Mouse (Mus musculus) midbrain, embryonic 12.5 days (tissue): ENCODE measurements at regions not wholly inside any gene's neighbourhood (a gene's known extent, or its start where the extent isn't known, plus 50 kb on each side); places are given as distances from the start of the nearest gene placed in this dataset.

Source experiments
- ATAC-seq: fragments of 200-750 bp; cut with Nextera tagmentation; 2 replicates; pipeline ENCODE4 v1.8.0; 2017; ENCODE audit warnings: low read depth, moderate TSS enrichment, moderate library complexity; ENCODE audit not compliant: low FRiP score
- H3K27ac ChIP-seq: fragments of 300-500 bp; sonication (generic); replicated peaks from 2 replicates; pipeline ENCODE4 v1.5.1; 2016; ENCODE audit warnings: mild to moderate bottlenecking
- H3K27me3 ChIP-seq: fragments of 300-500 bp; sonication (generic); 2 replicates; pipeline ENCODE4 v1.6.1; 2016; ENCODE audit warnings: mild to moderate bottlenecking
- H3K36me3 ChIP-seq: fragments of 300-500 bp; sonication (generic); 2 replicates; pipeline ENCODE4 v1.6.1; 2016
- H3K4me1 ChIP-seq: fragments of 300-500 bp; sonication (generic); 2 replicates; pipeline ENCODE4 v1.6.1; 2016
- H3K4me2 ChIP-seq: fragments of 300-500 bp; sonication (generic); replicated peaks from 2 replicates; pipeline ENCODE4 v1.6.1; 2016; ENCODE audit warnings: mild to moderate bottlenecking, moderate library complexity
- H3K4me3 ChIP-seq: fragments of 300-500 bp; sonication (generic); 2 replicates; pipeline ENCODE4 v1.5.1; 2016; ENCODE audit warnings: mild to moderate bottlenecking
- H3K9ac ChIP-seq: fragments of 300-500 bp; sonication (generic); replicated peaks from 2 replicates; pipeline ENCODE4 v1.6.1; 2016; ENCODE audit warnings: mild to moderate bottlenecking, moderate library complexity
- H3K9me3 ChIP-seq: fragments of 300-500 bp; sonication (generic); 2 replicates; pipeline ENCODE4 v1.6.1; 2016; ENCODE audit warnings: mild to moderate bottlenecking
- WGBS: fragments of 180-500 bp; shearing (Covaris S2); methylation state at CpG from one replicate; pipeline ENCODE4 v1.1.7; 2016; 5-methylcytosine and 5-hydroxymethylcytosine counted together

DNA sequence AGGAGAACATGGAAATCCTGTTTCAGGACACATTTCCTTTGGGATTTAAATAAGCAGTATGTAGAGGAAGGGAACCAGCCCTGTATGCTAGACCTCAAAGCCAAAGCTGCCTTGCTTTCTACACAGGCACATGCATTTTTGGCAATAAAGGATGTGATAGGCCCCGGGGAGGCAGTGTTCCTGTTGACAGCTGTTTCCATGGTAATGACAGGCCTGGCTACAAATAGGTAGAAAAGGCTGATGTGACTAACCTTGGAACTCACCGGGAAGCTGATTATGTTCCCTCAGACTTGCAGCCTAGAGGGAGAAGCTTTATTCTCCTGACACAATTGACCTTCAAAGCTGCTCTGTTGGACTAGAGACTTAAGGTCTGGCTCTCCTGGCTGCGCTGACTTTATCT is 101.6 kb upstream of the Ywhaq start:
- H3K27me3 ChIP-seq = no peaks in the 10 kb centered on the region
- H3K4me2 ChIP-seq = no peak overlapping the region
- H3K9ac ChIP-seq = no peak overlapping the region
- WGBS = 37% methylated on average over 3 of the region's 3 CpGs
- H3K27ac ChIP-seq = no peak overlapping the region
- no peaks in the 10 kb centered on the region for H3K4me1 ChIP-seq
- H3K9me3 ChIP-seq = peaks cover 7% of the 10 kb centered on the region; the same call in 1 of the 2 replicates
- no peak for ATAC-seq
- H3K4me3 ChIP-seq = no peak overlapping the region
- H3K36me3 ChIP-seq = no peaks in the 10 kb centered on the region

DNA sequence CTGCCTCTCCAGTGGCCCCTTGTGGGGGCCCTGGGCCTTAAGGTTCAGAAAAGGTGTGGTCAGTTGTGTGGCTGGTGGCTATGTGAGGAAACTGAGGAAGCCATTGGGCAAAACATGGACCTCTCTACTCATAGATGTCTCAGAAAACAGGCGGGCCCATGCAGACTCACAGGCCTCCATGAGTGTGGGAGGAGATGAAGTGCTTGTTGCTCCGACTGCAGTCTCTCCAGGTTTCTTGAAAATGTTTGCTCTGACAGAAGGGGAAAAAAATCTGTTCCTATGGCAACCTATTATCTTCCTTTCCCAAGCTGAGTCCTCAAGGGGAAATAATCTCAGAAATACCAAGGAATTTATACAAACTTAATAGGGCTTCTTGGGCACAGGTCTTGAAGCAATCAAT is 95.3 kb upstream of the Ywhaq start:
- Histone ChIP-seq H3K36me3 (no peaks in the 10 kb centered on the region), H3K4me3 (no peak overlapping the region), H3K27ac (no peak overlapping the region), H3K4me1 (no peaks in the 10 kb centered on the region), H3K9ac (no peak overlapping the region), H3K9me3 (peaks cover 10% of the 10 kb centered on the region; the same call in 1 of the 2 replicates), H3K4me2 (no peak overlapping the region), H3K27me3 (no peaks in the 10 kb centered on the region)
- no peak for ATAC-seq
- 74% methylated on average over 2 of the region's 2 CpGs for WGBS

DNA sequence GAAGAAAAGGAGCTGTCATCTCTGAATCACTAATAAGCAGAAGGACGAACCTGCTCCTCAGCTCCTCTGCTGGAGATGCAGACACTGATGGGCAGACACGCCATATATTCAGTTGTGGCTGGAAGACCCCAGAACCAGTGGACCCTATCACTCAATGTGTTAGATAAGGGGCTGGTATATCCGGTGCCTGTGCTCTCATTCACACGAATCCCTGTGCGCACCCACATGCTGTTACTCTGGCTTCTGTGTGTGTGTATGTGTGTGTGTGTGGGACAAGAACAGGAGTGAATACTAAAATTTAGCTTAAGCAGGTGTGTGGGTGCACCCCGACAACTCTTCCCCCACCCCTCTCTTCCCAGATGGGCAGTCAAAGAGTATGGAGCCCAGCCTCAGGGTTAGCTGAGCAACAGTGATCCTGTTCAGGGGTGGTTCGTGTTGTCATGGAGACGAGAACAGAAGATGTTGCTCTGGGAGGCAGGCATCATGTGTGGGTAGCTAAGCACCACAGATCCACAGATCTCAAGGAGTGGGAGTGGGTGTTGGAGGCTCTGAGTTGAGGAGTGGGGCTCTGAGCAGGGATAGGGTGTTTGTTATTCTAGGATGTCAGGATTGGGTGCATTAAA is 93.7 kb upstream of the Ywhaq start:
- Histone ChIP-seq H3K27ac (no peak overlapping the region), H3K4me3 (no peak overlapping the region), H3K4me2 (no peak overlapping the region), H3K36me3 (no peaks in the 10 kb centered on the region), H3K4me1 (no peaks in the 10 kb centered on the region), H3K9me3 (peaks cover 6% of the 10 kb centered on the region; the same call in 1 of the 2 replicates), H3K9ac (no peak overlapping the region), H3K27me3 (no peaks in the 10 kb centered on the region)
- WGBS = 72% methylated on average over 8 of the region's 8 CpGs
- peak; percentile 62 for ATAC-seq

DNA sequence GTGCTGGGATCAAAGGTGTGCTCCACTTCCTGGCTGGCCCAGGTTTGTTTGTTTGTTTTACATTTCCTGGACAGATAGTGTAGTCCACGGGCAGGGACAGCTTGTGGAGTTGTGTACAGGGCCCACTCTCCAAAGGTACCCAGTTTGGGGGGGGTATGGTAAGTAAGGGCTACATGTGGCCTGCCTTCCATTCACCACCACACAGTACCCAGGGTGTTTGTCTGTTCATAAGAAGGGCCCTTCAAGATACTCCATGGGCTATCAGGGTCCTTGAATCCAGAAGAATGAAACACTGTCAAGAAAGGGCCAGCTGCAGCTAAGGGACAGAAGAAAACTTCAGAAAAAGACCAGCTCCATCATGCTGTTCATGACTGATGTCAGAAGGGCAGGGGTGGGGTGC is 89.6 kb upstream of the Ywhaq start:
- 80% methylated on average over 1 of the region's 1 CpGs for WGBS
- H3K9me3 ChIP-seq = 0 out of 2 replicates have a peak, but pooled peaks cover 3% of the 10 kb centered on the region

DNA sequence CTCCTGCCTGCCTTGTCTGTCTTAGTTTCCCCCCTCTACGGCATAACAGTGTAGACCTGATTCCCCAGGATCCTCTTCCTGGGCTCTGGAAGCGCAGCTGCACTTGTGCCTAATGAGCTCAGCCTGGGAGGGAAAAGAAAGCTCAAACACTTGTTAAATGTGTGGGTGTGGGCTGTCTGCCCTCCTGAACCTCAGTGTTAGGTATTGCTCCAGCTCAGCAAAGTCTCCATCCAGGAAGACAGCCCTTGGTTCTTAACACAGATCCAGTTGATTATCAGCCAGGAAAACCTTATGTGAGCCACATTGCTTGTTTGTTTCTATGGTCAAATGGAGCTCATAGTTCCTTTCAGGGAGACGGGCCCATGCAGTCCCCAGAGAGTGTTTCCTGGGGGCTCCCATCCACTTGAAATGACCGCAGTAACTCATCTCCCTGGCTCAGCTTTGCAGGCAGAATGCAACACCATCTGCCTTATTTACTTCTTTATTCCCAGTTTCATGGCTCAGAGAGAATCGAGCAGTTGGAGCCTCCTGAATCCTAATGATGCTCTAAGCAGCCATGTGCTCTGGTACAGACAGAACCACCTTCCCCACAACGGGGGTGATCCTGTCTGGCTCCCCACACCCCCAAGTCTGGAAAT is 88.4 kb upstream of the Ywhaq start:
- H3K27me3 ChIP-seq = no peaks in the 10 kb centered on the region
- WGBS = 74% methylated on average over 6 of the region's 6 CpGs
- H3K27ac ChIP-seq = no peak overlapping the region
- H3K4me2 ChIP-seq = no peak overlapping the region
- no peak overlapping the region for H3K4me3 ChIP-seq
- ATAC-seq = no peak
- 0 out of 2 replicates have a peak, but pooled peaks cover 3% of the 10 kb centered on the region for H3K9me3 ChIP-seq
- H3K4me1 ChIP-seq = no peaks in the 10 kb centered on the region
- H3K36me3 ChIP-seq = no peaks in the 10 kb centered on the region
- H3K9ac ChIP-seq = no peak overlapping the region

More for the DNA sequence above, 89.6 kb upstream of the Ywhaq start:
- H3K4me1 ChIP-seq = no peaks in the 10 kb centered on the region
- H3K27ac ChIP-seq = no peak overlapping the region
- no peak overlapping the region for H3K9ac ChIP-seq
- no peaks in the 10 kb centered on the region for H3K27me3 ChIP-seq
- no peak for ATAC-seq
- no peak overlapping the region for H3K4me2 ChIP-seq
- no peak overlapping the region for H3K4me3 ChIP-seq
- no peaks in the 10 kb centered on the region for H3K36me3 ChIP-seq

DNA sequence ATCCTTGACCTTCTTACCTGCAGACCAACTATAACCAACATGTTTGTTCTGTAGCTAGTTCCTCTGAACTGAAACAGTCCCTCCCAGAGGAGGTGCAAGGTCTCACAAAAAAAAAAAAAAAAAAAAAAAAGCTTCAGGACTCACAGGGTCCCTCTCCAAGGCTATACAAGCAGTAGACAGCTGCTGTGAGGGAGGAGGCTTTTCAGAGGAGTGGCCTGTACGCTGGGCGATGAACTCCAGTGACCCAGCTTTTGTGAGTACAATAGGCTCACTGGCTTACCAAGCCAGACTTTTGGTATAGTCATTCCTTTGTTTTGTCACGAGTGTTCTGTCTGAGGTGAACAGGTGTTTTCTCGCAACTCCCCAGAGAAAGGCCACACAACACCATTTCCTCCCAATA is 85.8 kb upstream of the Ywhaq start:
- no peak overlapping the region for H3K4me3 ChIP-seq
- no peaks in the 10 kb centered on the region for H3K27me3 ChIP-seq
- no peaks in the 10 kb centered on the region for H3K4me1 ChIP-seq
- H3K9me3 ChIP-seq = 0 out of 2 replicates have a peak, but pooled peaks cover under 1% of the 10 kb centered on the region
- 55% methylated on average over 4 of the region's 4 CpGs for WGBS
- ATAC-seq = no peak
- no peak overlapping the region for H3K9ac ChIP-seq
- no peak overlapping the region for H3K4me2 ChIP-seq
- no peak overlapping the region for H3K27ac ChIP-seq
- no peaks in the 10 kb centered on the region for H3K36me3 ChIP-seq

DNA sequence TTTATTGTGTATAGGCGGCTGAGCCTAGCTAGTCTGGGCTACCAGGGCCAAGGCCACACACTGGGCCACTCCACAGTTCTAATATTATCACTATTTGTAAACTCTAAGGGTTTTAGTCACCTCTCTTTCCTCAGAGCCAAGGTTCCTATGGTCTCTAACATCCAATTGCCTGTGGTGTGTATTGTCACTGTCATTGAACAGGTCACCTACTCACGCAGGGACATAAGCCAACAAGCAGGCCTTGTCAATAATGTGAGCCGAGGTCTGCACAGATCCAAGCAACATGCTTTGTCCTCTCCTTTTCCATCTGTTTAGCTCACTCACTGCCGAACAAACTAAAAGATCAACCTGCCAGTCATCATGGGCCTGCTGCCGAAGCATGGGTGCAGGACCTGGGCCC is 79.5 kb upstream of the Ywhaq start:
- Histone ChIP-seq H3K27ac (no peak overlapping the region), H3K36me3 (no peaks in the 10 kb centered on the region), H3K4me3 (no peak overlapping the region), H3K27me3 (no peaks in the 10 kb centered on the region), H3K9me3 (no peaks in the 10 kb centered on the region), H3K4me2 (no peak overlapping the region), H3K9ac (no peak overlapping the region), H3K4me1 (peaks cover 8% of the 10 kb centered on the region)
- 57% methylated on average over 5 of the region's 5 CpGs for WGBS
- peak; percentile 34; the same call in 1 of the 2 replicates for ATAC-seq

DNA sequence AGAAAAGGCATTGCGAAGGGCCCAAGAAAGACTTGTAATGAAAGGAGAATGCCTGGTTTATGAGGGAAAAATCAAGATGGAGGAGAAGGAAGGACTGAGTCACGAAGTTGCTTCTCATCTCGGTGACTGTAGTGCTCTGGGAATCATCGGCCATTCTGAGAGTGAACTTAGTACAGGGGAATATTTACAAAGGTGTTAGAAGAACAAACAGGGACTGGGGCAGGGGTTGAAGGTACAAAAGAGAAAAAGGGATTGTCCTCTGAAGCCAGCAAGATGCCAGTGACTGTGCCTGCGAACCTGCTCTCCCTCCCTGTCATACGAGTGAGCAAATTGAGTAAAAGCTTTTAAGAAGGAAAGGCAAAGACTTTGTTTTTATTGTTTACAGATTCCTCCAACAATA is 78.1 kb upstream of the Ywhaq start:
- Histone ChIP-seq H3K36me3 (no peaks in the 10 kb centered on the region), H3K9me3 (no peaks in the 10 kb centered on the region), H3K4me1 (peaks cover 8% of the 10 kb centered on the region), H3K27ac (no peak overlapping the region), H3K4me2 (no peak overlapping the region), H3K9ac (no peak overlapping the region), H3K27me3 (no peaks in the 10 kb centered on the region), H3K4me3 (no peak overlapping the region)
- WGBS = 88% methylated on average over 6 of the region's 6 CpGs
- ATAC-seq = no peak

DNA sequence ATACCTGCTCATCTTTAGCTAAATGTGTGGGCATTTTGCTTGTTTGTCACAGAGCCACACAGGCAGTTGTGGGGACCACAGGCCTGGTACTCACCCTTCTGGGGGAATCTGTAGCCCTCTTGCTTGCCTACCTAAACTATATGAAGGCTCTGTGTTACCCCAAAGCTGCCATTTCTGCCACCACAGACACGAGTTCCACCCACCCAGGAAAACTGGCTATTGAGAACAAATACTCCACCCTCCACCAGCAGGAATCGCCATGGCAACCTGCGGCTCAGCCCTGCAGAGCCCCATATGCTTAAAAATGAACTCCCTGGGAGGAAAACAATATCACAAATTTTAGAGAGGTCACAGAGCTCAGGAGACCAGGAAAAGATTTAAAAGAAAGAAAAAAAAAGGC is 76.0 kb upstream of the Ywhaq start:
- no peak overlapping the region for H3K4me2 ChIP-seq
- no peaks in the 10 kb centered on the region for H3K27me3 ChIP-seq
- no peak overlapping the region for H3K9ac ChIP-seq
- H3K27ac ChIP-seq = no peak overlapping the region
- H3K36me3 ChIP-seq = no peaks in the 10 kb centered on the region
- 31% methylated on average over 3 of the region's 3 CpGs for WGBS
- peaks cover 8% of the 10 kb centered on the region for H3K4me1 ChIP-seq
- no peak overlapping the region for H3K4me3 ChIP-seq
- no peaks in the 10 kb centered on the region for H3K9me3 ChIP-seq
- ATAC-seq = peak; percentile 38; the same call in 1 of the 2 replicates

DNA sequence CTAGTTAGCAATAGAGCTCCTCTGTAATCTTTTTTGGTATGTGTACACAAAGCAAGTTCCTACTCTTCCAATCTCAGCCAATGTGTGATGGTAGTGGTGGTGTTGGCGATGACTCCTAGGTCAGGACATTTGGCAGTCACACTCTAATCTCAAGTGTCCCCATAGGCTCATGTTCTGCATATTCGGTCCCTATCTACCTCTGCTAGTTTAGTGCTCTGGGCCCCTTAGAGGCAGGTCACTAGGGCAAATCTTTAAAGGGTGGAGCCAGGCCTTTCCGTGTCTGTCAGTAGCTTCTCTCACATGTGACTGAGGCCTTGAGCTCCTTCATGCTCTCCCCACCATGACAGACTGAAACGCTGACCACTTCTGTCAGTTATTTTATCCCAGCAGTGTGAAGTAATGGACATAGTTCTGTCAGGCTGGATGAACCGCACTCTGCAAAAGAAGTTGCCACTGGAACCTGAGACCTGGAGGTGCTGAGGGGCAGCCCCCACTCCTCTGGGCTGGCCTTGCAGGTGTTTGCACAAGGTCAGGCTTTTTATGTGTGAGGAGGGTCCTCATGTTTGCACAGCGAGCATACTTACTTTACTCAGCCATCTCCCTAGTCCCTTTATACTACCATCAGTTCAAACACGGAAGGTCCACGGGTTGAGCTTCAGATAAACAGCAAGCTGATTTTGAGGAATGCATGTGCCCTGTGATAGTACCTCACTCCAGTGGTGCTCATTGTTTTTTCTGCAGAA is 75.3 kb upstream of the Ywhaq start:
- H3K4me3 ChIP-seq = no peak overlapping the region
- H3K4me1 ChIP-seq = peaks cover 8% of the 10 kb centered on the region
- H3K4me2 ChIP-seq = no peak overlapping the region
- no peaks in the 10 kb centered on the region for H3K9me3 ChIP-seq
- no peaks in the 10 kb centered on the region for H3K36me3 ChIP-seq
- no peak overlapping the region for H3K9ac ChIP-seq
- no peak overlapping the region for H3K27ac ChIP-seq
- H3K27me3 ChIP-seq = no peaks in the 10 kb centered on the region
- 81% methylated on average over 8 of the region's 8 CpGs for WGBS
- ATAC-seq = no peak

DNA sequence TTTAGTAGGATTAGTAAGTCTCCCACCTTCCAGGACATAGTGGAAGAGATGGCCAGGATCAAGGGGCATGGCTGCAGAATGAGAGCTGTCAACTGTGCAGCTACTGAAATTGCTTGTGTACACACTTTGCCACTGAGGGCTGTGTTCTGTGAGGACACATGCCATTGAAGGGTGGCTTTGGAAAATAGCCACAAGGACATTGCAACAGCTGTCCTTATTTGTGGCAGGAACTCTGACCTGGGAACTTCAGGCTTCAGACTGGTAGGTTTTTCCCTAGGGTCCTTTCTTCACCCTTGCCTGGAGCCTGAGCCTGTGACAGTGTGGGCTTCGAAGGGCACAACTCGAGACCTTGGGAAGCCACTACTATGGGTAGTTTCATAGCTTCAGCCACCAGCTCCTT is 64.2 kb upstream of the Ywhaq start:
- no peaks in the 10 kb centered on the region for H3K9me3 ChIP-seq
- no peaks in the 10 kb centered on the region for H3K36me3 ChIP-seq
- H3K4me3 ChIP-seq = no peak overlapping the region
- H3K4me1 ChIP-seq = no peaks in the 10 kb centered on the region
- no peak overlapping the region for H3K4me2 ChIP-seq
- no peaks in the 10 kb centered on the region for H3K27me3 ChIP-seq
- H3K27ac ChIP-seq = no peak overlapping the region
- H3K9ac ChIP-seq = no peak overlapping the region
- no peak for ATAC-seq
- WGBS = 81% methylated on average over 2 of the region's 2 CpGs

DNA sequence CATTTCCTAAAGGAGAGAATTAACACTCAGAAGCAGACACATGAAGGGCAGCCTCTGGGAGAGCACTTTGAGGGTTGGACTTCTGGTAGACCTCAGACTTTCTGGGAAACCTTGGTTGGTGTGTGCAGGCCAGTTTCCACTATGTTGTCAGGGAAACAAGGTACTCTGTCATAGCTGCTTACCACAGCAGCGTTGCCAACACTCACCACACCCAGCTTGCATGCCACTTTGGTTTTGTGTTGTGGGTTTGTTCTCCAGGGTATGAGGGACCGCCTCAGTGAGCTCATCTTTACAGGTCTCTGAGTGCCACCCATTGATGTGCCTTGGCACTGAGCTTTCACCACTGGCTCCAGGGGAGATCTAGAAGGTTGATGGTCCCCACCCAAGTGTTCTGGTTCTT is 62.8 kb upstream of the Ywhaq start:
- 84% methylated on average over 2 of the region's 2 CpGs for WGBS
- H3K36me3 ChIP-seq = no peaks in the 10 kb centered on the region
- no peak overlapping the region for H3K4me3 ChIP-seq
- no peak overlapping the region for H3K4me2 ChIP-seq
- no peak for ATAC-seq
- H3K27ac ChIP-seq = no peak overlapping the region
- no peaks in the 10 kb centered on the region for H3K4me1 ChIP-seq
- no peaks in the 10 kb centered on the region for H3K9me3 ChIP-seq
- no peaks in the 10 kb centered on the region for H3K27me3 ChIP-seq
- H3K9ac ChIP-seq = no peak overlapping the region
